Mouse (Mus musculus) brain, embryonic 14.5 days (tissue): ENCODE data around the gene Lonp1. TPM values are rescaled to one million over a fixed set of nuclear protein-coding genes. Genes with fewer than 3 reads are reported as not detected.

Source experiments
- DNase-seq: peaks from one replicate; pipeline ENCODE4 v3.0.0-alpha.2; 2011; ENCODE audit warnings: low read depth
- CTCF ChIP-seq: fragments of 200-500 bp; IDR thresholded peaks from 2 replicates; pipeline ENCODE4 v1.5.1; 2012; ENCODE audit warnings: inconsistent platforms, mild to moderate bottlenecking, moderate library complexity, borderline replicate concordance; ENCODE audit not compliant: insufficient read depth, insufficient read length; ENCODE audit errors: extremely low read depth
- POLR2A ChIP-seq: fragments of 200-500 bp; IDR thresholded peaks from 2 replicates; pipeline ENCODE4 v1.6.1; 2012; ENCODE audit warnings: mild to moderate bottlenecking, inconsistent platforms, borderline replicate concordance; ENCODE audit not compliant: poor library complexity, insufficient read depth, insufficient read length, severe bottlenecking; ENCODE audit errors: extremely low read depth
- polyA plus RNA-seq: library from polyadenylated mRNA; depleted of rRNA; stranded (reverse); fragments of >200 nt; gene quantifications from 2 replicates; pipeline ENCODE4 v1.2.3, GENCODE M21; 2012; rRNA removed

Gene Lonp1
- polyA plus RNA-seq, 1 experiment = 70.4 TPM

- DNase-seq = no peak
- TF ChIP-seq CTCF (no peak), POLR2A (no peak)
These were observed 43.0 kb downstream of the Lonp1 start for GRCm38 (mm10) chr17:56583611-56584256.

GRCm38 (mm10) chr17:56583071-56583470 lies 43.6 kb downstream of the Lonp1 start:
- TF ChIP-seq POLR2A (no peak), CTCF (no peak)
- DNase-seq = no peak

GRCm38 (mm10) chr17:56572939-56573338 lies 53.7 kb downstream of the Lonp1 start:
- TF ChIP-seq CTCF = no peak
- no peak for TF ChIP-seq POLR2A
- DNase-seq = no peak

GRCm38 (mm10) chr17:56572154-56572553 lies 54.5 kb downstream of the Lonp1 start:
- no peak for TF ChIP-seq POLR2A
- no peak for TF ChIP-seq CTCF
- no peak for DNase-seq

- no peak for DNase-seq
- TF ChIP-seq POLR2A = no peak
- TF ChIP-seq CTCF = no peak
These were observed 56.4 kb downstream of the Lonp1 start for GRCm38 (mm10) chr17:56570287-56570686.

- TF ChIP-seq POLR2A = no peak
- TF ChIP-seq CTCF = no peak
- DNase-seq = no peak
These were observed 59.3 kb downstream of the Lonp1 start for GRCm38 (mm10) chr17:56567370-56567769.

GRCm38 (mm10) chr17:56566918-56567317 lies 59.8 kb downstream of the Lonp1 start:
- no peak for DNase-seq
- no peak for TF ChIP-seq POLR2A
- TF ChIP-seq CTCF = no peak

- no peak for TF ChIP-seq CTCF
- no peak for TF ChIP-seq POLR2A
- peak; percentile 61 for DNase-seq
These were observed 60.4 kb downstream of the Lonp1 start for GRCm38 (mm10) chr17:56566293-56566692.

Other genes with a start within 250 kb of the Lonp1 start
- 1,311 and 1,669 TPM in 2 replicates for gene Ptprs, start 150.4 kb downstream of the Lonp1 start, polyA plus RNA-seq
- 0.05 TPM in 1 of 2 replicates, not detected in the other for gene Znrf4, start 114.5 kb downstream of the Lonp1 start, polyA plus RNA-seq
- 2.9 and 3.1 TPM in 2 replicates for gene Gm20219, start 72.5 kb downstream of the Lonp1 start, polyA plus RNA-seq
- gene Safb2, start 42.3 kb downstream of the Lonp1 start, polyA plus RNA-seq = 53.9 and 127 TPM in 2 replicates
- 117 and 173 TPM in 2 replicates for gene Safb, start 42.1 kb downstream of the Lonp1 start, polyA plus RNA-seq
- gene 2410015M20Rik, start 17.1 kb downstream of the Lonp1 start, polyA plus RNA-seq = 101 and 119 TPM in 2 replicates
- gene Rpl36, start 13.5 kb downstream of the Lonp1 start, polyA plus RNA-seq = 1,808 and 2,187 TPM in 2 replicates
- gene Catsperd, start 1.3 kb upstream of the Lonp1 start, polyA plus RNA-seq = 4.0 TPM in 2 replicates
- gene Ranbp3, start 46.4 kb upstream of the Lonp1 start, polyA plus RNA-seq = 146 and 176 TPM in 2 replicates
- gene Ndufa11, start 90.9 kb upstream of the Lonp1 start, polyA plus RNA-seq = 313 and 400 TPM in 2 replicates
- 18.2 and 18.8 TPM in 2 replicates for gene Vmac, start 91.1 kb upstream of the Lonp1 start, polyA plus RNA-seq
- gene Nrtn, start 130.6 kb upstream of the Lonp1 start, polyA plus RNA-seq = 5.2 and 5.4 TPM in 2 replicates
- 139 and 198 TPM in 2 replicates for gene Dus3l, start 137.9 kb upstream of the Lonp1 start, polyA plus RNA-seq
- gene Prr22, start 143.4 kb upstream of the Lonp1 start, polyA plus RNA-seq = 3.1 and 3.9 TPM in 2 replicates
- 7.8 and 11.1 TPM in 2 replicates for gene Rfx2, start 204.1 kb upstream of the Lonp1 start, polyA plus RNA-seq
- not detected in 2 replicates for gene Acsbg2, start 247.6 kb upstream of the Lonp1 start, polyA plus RNA-seq
- gene 1700061G19Rik, start 248.6 kb upstream of the Lonp1 start, polyA plus RNA-seq = 0.03 and 0.07 TPM in 2 replicates